Mouse (Mus musculus) brain, embryonic 14.5 days (tissue): Measurements from ENCODE around the gene Rsad1.

Experiments
- CTCF ChIP-seq: fragments of 200-500 bp; IDR thresholded peaks from 2 replicates; pipeline ENCODE4 v1.5.1; 2012; ENCODE audit warnings: inconsistent platforms, mild to moderate bottlenecking, moderate library complexity, borderline replicate concordance; ENCODE audit not compliant: insufficient read depth, insufficient read length; ENCODE audit errors: extremely low read depth
- POLR2A ChIP-seq: fragments of 200-500 bp; IDR thresholded peaks from 2 replicates; pipeline ENCODE4 v1.6.1; 2012; ENCODE audit warnings: mild to moderate bottlenecking, inconsistent platforms, borderline replicate concordance; ENCODE audit not compliant: poor library complexity, insufficient read depth, insufficient read length, severe bottlenecking; ENCODE audit errors: extremely low read depth

DNA sequence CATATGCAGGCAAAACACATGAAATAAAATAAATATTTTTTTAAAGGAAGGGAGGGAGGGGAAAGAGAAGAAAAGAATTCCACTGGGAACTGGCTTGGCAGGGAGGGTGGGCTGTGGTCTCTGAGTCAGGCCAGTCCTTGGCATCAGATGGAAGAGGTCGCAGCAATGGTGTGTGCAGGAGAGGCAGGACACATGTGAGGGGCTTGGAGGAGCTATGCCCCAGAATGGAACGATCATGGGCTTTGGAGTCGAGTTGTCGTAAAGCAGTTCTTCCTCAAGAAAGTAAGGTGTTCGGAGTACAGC is 1.3 kb upstream of the Rsad1 start:
- TF ChIP-seq CTCF (no peak), POLR2A (no peak)
